Comparison of ENCODE assay signal across 10 mouse cellular contexts in the genomic region with DNA sequence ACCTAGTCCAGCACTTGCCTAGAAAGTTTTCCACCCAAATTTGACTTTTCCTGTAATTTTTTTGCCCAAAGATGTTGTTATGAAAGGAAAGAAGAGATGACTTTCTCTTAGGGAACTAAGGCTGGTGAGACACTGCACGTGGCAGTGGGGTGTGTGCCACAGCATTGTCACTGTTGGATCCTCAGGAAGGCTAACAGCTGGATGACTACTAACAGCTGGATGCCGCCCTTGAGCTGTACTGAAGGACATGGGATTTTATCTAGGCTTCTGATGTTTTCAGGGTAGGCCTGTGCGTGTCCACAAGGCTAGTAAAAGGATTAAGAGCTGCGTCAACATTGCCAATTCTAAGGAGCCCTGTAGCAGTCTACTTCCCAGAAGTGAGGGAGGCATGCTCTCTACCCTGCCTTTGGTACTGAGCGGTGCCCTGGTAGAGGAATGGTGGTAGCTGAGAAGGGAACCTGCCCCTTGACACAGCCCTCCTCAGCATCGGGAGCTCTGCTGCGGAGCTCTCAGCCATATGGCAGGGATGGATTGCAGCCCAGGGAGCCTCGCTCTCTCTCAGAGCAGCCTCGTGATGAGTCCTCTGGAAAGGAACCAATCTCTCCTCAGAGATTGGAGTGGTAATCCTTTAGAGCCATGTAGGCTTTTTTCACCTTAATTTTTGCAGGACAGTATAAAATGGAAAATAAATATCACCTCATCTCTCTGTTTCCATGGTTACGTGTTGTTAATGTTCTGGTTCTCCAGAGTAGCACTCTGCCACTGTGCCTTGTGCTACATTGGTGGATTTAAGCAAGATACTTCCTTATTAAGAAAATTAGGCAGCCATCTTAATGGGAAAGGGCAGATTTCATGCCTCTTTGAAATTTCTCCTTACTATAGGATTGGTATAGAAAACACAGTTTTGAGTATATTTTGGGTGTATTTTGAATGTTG. TPM values are rescaled to one million over a fixed set of nuclear protein-coding genes. Genes with fewer than 3 reads are reported as not detected.
DNase-seq lines count a peak whose midpoint lies in the region; ATAC-seq and TF ChIP-seq lines count a peak whose summit lies in the region.
"Had no signal": no experiment of that assay in that cellular context is flagged by ENCODE, and none has a peak within 500 bp of the region (broad histone marks: within the 10 kb centered on the region; RNA-seq: fewer than 3 reads in every experiment).

No protein-coding gene starts in this region.

- 0 out of 2 replicates have a peak overlapping the region, but pooled peaks have one; percentile 10 for H3K9ac ChIP-seq in heart, embryonic 13.5 days
- H3K9ac ChIP-seq in heart, embryonic 12.5 days: no peak overlapping the region; the same call in 1 of the 2 replicates
- H3K9ac ChIP-seq in midbrain, postnatal 0 days (replicated peaks; ENCODE audit: low read length, poor library complexity, severe bottlenecking): no peak overlapping the region; the same call in 1 of the 2 replicates
- H3K9ac ChIP-seq: heart, embryonic 15.5 days; lung, embryonic 15.5 days had no signal

- H3K9me3 ChIP-seq in heart, embryonic 13.5 days: no peaks in the 10 kb centered on the region
- H3K9me3 ChIP-seq in heart, embryonic 12.5 days (replicated peaks): no peaks in the 10 kb centered on the region
- no peaks in the 10 kb centered on the region for H3K9me3 ChIP-seq in midbrain, postnatal 0 days (ENCODE audit: low read length)
- H3K9me3 ChIP-seq in embryonic facial prominence, embryonic 10.5 days: no peaks in the 10 kb centered on the region
- H3K9me3 ChIP-seq: heart, embryonic 15.5 days; lung, embryonic 15.5 days had no signal

- no peak overlapping the region for H3K4me2 ChIP-seq in heart, embryonic 13.5 days
- H3K4me2 ChIP-seq in heart, embryonic 12.5 days: no peak overlapping the region
- no peak overlapping the region for H3K4me2 ChIP-seq in midbrain, postnatal 0 days (ENCODE audit: low read depth, low read length, poor library complexity, severe bottlenecking)
- H3K4me2 ChIP-seq: heart, embryonic 15.5 days; lung, embryonic 15.5 days had no signal

- no peak overlapping the region for H3K27ac ChIP-seq in heart, embryonic 13.5 days (replicated peaks)
- no peak overlapping the region for H3K27ac ChIP-seq in heart, embryonic 12.5 days (ENCODE audit: poor library complexity, severe bottlenecking)
- H3K27ac ChIP-seq in layer of hippocampus, adult 2 months: peak overlapping the region; percentile 73
- peak overlapping the region; percentile 60 for H3K27ac ChIP-seq in midbrain, postnatal 0 days (ENCODE audit: low read depth, low read length)
- H3K27ac ChIP-seq in embryonic facial prominence, embryonic 10.5 days (replicated peaks): no peak overlapping the region
- H3K27ac ChIP-seq: heart, embryonic 15.5 days; lung, embryonic 15.5 days had no signal

- H3K36me3 ChIP-seq in heart, embryonic 13.5 days: peaks cover 81% of the 10 kb centered on the region
- H3K36me3 ChIP-seq in heart, embryonic 12.5 days: peaks cover 68% of the 10 kb centered on the region
- peaks cover 13% of the 10 kb centered on the region for H3K36me3 ChIP-seq in midbrain, postnatal 0 days (ENCODE audit: insufficient read depth, low read length)
- peaks cover 94% of the 10 kb centered on the region for H3K36me3 ChIP-seq in embryonic facial prominence, embryonic 10.5 days (replicated peaks)

- H3K4me3 ChIP-seq in heart, embryonic 13.5 days: no peak overlapping the region
- H3K4me3 ChIP-seq in heart, embryonic 12.5 days: no peak overlapping the region
- H3K4me3 ChIP-seq in layer of hippocampus, adult 2 months: no peak overlapping the region
- H3K4me3 ChIP-seq in midbrain, postnatal 0 days (ENCODE audit: low read depth, low read length): no peak overlapping the region
- no peak overlapping the region for H3K4me3 ChIP-seq in embryonic facial prominence, embryonic 10.5 days
- H3K4me3 ChIP-seq: heart, embryonic 15.5 days; lung, embryonic 15.5 days had no signal

- WGBS in heart, embryonic 13.5 days: 78% methylated on average over 10 of the region's 10 CpGs
- WGBS in heart, embryonic 12.5 days: 80% methylated on average over 10 of the region's 10 CpGs
- WGBS in midbrain, postnatal 0 days: 52% methylated on average over 10 of the region's 10 CpGs
- 86% methylated on average over 10 of the region's 10 CpGs for WGBS in embryonic facial prominence, embryonic 10.5 days

- peak; percentile 15 for DNase-seq in adrenal gland, postnatal 25 days
- peak; percentile 52 to 56 for DNase-seq in layer of hippocampus, adult 2 months (ENCODE audit: low spot score in 2 of 2)
- peak; percentile 71 for DNase-seq in midbrain, postnatal 0 days (ENCODE audit: low spot score)
- DNase-seq in embryonic facial prominence, embryonic 10.5 days (ENCODE audit: low spot score): no peak
- DNase-seq in natural killer cell, adult 2 months (ENCODE audit: low spot score in 2 of 2): no peak

- no peak for TF ChIP-seq CTCF in layer of hippocampus, adult 2 months (conservative IDR thresholded peaks at IDR 0.05)
- no peak for TF ChIP-seq CTCF in midbrain, postnatal 0 days (IDR thresholded peaks at IDR 0.05)

- H3K4me1 ChIP-seq in heart, embryonic 13.5 days: peaks cover 16% of the 10 kb centered on the region
- peaks cover 9% of the 10 kb centered on the region for H3K4me1 ChIP-seq in heart, embryonic 12.5 days (replicated peaks)
- 0 out of 2 replicates have a peak, but pooled peaks cover 5% of the 10 kb centered on the region for H3K4me1 ChIP-seq in midbrain, postnatal 0 days (ENCODE audit: insufficient read depth, low read length)
- H3K4me1 ChIP-seq in embryonic facial prominence, embryonic 10.5 days: no peaks in the 10 kb centered on the region
- H3K4me1 ChIP-seq: heart, embryonic 15.5 days; lung, embryonic 15.5 days had no signal

- no peak for ATAC-seq in heart, embryonic 13.5 days (ENCODE audit: extremely low read depth, insufficient number of reproducible peaks, low FRiP score, low TSS enrichment)
- ATAC-seq in heart, embryonic 12.5 days (ENCODE audit: insufficient number of reproducible peaks, low FRiP score): no peak
- peak; percentile 71; the same call in 1 of the 2 replicates for ATAC-seq in midbrain, postnatal 0 days (ENCODE audit: low FRiP score)
- ATAC-seq in erythroblast, adult 5-6 weeks (replicated peaks; ENCODE audit: low FRiP score, poor library complexity, severe bottlenecking): no peak

- H3K27me3 ChIP-seq in heart, embryonic 13.5 days (replicated peaks): no peaks in the 10 kb centered on the region
- no peaks in the 10 kb centered on the region for H3K27me3 ChIP-seq in heart, embryonic 12.5 days (replicated peaks)
- no peaks in the 10 kb centered on the region for H3K27me3 ChIP-seq in midbrain, postnatal 0 days (ENCODE audit: insufficient read depth, low read length)
- no peaks in the 10 kb centered on the region for H3K27me3 ChIP-seq in embryonic facial prominence, embryonic 10.5 days (replicated peaks; ENCODE audit: low read depth, poor library complexity, severe bottlenecking)
- H3K27me3 ChIP-seq: heart, embryonic 15.5 days; lung, embryonic 15.5 days had no signal

RNA-seq across cellular contexts. Expression of gene Cmtr1, which starts 7.9 kb away (rescaled TPM):
- 87.9 and 91.2 TPM in 2 replicates for polyA plus RNA-seq in heart, embryonic 13.5 days (2015; fragmentation: Nextera tagmentation; extraction: Ambion mirVana)
- 123 and 124 TPM in 2 replicates for polyA plus RNA-seq in heart, embryonic 12.5 days (2016; fragmentation: Nextera tagmentation; extraction: Ambion mirVana)
- total RNA-seq in adrenal gland, postnatal 25 days (2021): 88.4 and 104 TPM in 2 replicates
- 100 to 1,000 TPM; 111 to 115 TPM for total RNA-seq in layer of hippocampus, adult 2 months (2021)
- total RNA-seq in midbrain, postnatal 0 days (2014; rRNA removed): 58.5 and 63.6 TPM in 2 replicates
- 105 and 106 TPM in 2 replicates for polyA plus RNA-seq in midbrain, postnatal 0 days (2015; fragmentation: Nextera tagmentation; extraction: Ambion mirVana)
- 18.4 and 65.6 TPM in 2 replicates for total RNA-seq in erythroblast, adult 5-6 weeks (2015; ENCODE audit: low replicate concordance)
- total RNA-seq in erythroblast, adult 5-6 weeks (2017; ENCODE audit: low replicate concordance): 239 and 340 TPM in 2 replicates
- 135 and 140 TPM in 2 replicates for polyA plus RNA-seq in embryonic facial prominence, embryonic 10.5 days (2016; fragmentation: Nextera tagmentation; extraction: Ambion mirVana)

RNA-seq across cellular contexts. Expression of gene Ccdc167, which starts 48.5 kb away (rescaled TPM):
- 14.4 and 14.6 TPM in 2 replicates for polyA plus RNA-seq in heart, embryonic 13.5 days (2015; fragmentation: Nextera tagmentation; extraction: Ambion mirVana)
- 15.8 and 16.0 TPM in 2 replicates for polyA plus RNA-seq in heart, embryonic 12.5 days (2016; fragmentation: Nextera tagmentation; extraction: Ambion mirVana)
- 9.3 and 14.0 TPM in 2 replicates for total RNA-seq in adrenal gland, postnatal 25 days (2021)
- total RNA-seq in layer of hippocampus, adult 2 months (2021): 10 to 100 TPM; 26.6 TPM
- 9.0 and 9.4 TPM in 2 replicates for total RNA-seq in midbrain, postnatal 0 days (2014; rRNA removed)
- polyA plus RNA-seq in midbrain, postnatal 0 days (2015; fragmentation: Nextera tagmentation; extraction: Ambion mirVana): 8.3 and 8.6 TPM in 2 replicates
- total RNA-seq in erythroblast, adult 5-6 weeks (2015; ENCODE audit: low replicate concordance): 6.5 and 7.7 TPM in 2 replicates
- 4.5 and 9.6 TPM in 2 replicates for total RNA-seq in erythroblast, adult 5-6 weeks (2017; ENCODE audit: low replicate concordance)
- polyA plus RNA-seq in embryonic facial prominence, embryonic 10.5 days (2016; fragmentation: Nextera tagmentation; extraction: Ambion mirVana): 16.5 and 18.1 TPM in 2 replicates

RNA-seq across cellular contexts. Expression of gene Gm28043, which starts 53.6 kb away (rescaled TPM):
- 1.5 and 1.6 TPM in 2 replicates for polyA plus RNA-seq in heart, embryonic 13.5 days (2015; fragmentation: Nextera tagmentation; extraction: Ambion mirVana)
- 2.1 and 2.5 TPM in 2 replicates for polyA plus RNA-seq in heart, embryonic 12.5 days (2016; fragmentation: Nextera tagmentation; extraction: Ambion mirVana)
- 4.5 and 5.0 TPM in 2 replicates for total RNA-seq in adrenal gland, postnatal 25 days (2021)
- total RNA-seq in layer of hippocampus, adult 2 months (2021): 1 to 10 TPM; 5.3 to 5.8 TPM
- total RNA-seq in midbrain, postnatal 0 days (2014; rRNA removed): 3.8 and 6.7 TPM in 2 replicates
- 1.2 and 1.7 TPM in 2 replicates for polyA plus RNA-seq in midbrain, postnatal 0 days (2015; fragmentation: Nextera tagmentation; extraction: Ambion mirVana)
- total RNA-seq in erythroblast, adult 5-6 weeks (2015; ENCODE audit: low replicate concordance): 1.7 and 2.7 TPM in 2 replicates
- 20.6 and 22.0 TPM in 2 replicates for total RNA-seq in erythroblast, adult 5-6 weeks (2017; ENCODE audit: low replicate concordance)
- polyA plus RNA-seq in embryonic facial prominence, embryonic 10.5 days (2016; fragmentation: Nextera tagmentation; extraction: Ambion mirVana): 2.3 and 3.5 TPM in 2 replicates

RNA-seq across cellular contexts. Expression of gene Rnf8, which starts 53.7 kb away (rescaled TPM):
- 47.7 and 54.1 TPM in 2 replicates for polyA plus RNA-seq in heart, embryonic 13.5 days (2015; fragmentation: Nextera tagmentation; extraction: Ambion mirVana)
- polyA plus RNA-seq in heart, embryonic 12.5 days (2016; fragmentation: Nextera tagmentation; extraction: Ambion mirVana): 52.2 and 58.7 TPM in 2 replicates
- 54.1 and 57.0 TPM in 2 replicates for total RNA-seq in adrenal gland, postnatal 25 days (2021)
- total RNA-seq in layer of hippocampus, adult 2 months (2021): 10 to 100 TPM; 48.6 to 50.7 TPM
- 21.9 and 47.2 TPM in 2 replicates for total RNA-seq in midbrain, postnatal 0 days (2014; rRNA removed)
- polyA plus RNA-seq in midbrain, postnatal 0 days (2015; fragmentation: Nextera tagmentation; extraction: Ambion mirVana): 74.3 and 75.3 TPM in 2 replicates
- 14.4 and 17.1 TPM in 2 replicates for total RNA-seq in erythroblast, adult 5-6 weeks (2015; ENCODE audit: low replicate concordance)
- total RNA-seq in erythroblast, adult 5-6 weeks (2017; ENCODE audit: low replicate concordance): 6.8 and 37.2 TPM in 2 replicates
- 117 and 119 TPM in 2 replicates for polyA plus RNA-seq in embryonic facial prominence, embryonic 10.5 days (2016; fragmentation: Nextera tagmentation; extraction: Ambion mirVana)

Comparison
In these comparisons a context has a peak if more than half of its experiments do, and no peak if none do; other contexts are left out.
1. H3K27ac ChIP-seq: peak in layer of hippocampus, adult 2 months (single experiment) and midbrain, postnatal 0 days (single experiment); none in heart, embryonic 13.5 days (single experiment), heart, embryonic 12.5 days (single experiment) and embryonic facial prominence, embryonic 10.5 days (single experiment).
2. DNase-seq: peak in adrenal gland, postnatal 25 days (single experiment), layer of hippocampus, adult 2 months (2 of 2) and midbrain, postnatal 0 days (single experiment); none in embryonic facial prominence, embryonic 10.5 days (single experiment) and natural killer cell, adult 2 months (0 of 2).